Mouse (Mus musculus) myocyte (in vitro differentiated cells): Measurements from ENCODE around the gene Dnajb7.

Source experiments
- CEBPB ChIP-seq: IDR thresholded peaks from 2 replicates; pipeline ENCODE4 v1.6.1; 2011; ENCODE audit warnings: mild to moderate bottlenecking, moderate library complexity; ENCODE audit not compliant: poor library complexity, insufficient read depth, severe bottlenecking
- E2F4 ChIP-seq: IDR thresholded peaks from one replicate; pipeline ENCODE4 v1.6.1; 2011; ENCODE audit warnings: mild to moderate bottlenecking, control low read depth, moderate library complexity; ENCODE audit not compliant: insufficient read depth
- MYOD1 ChIP-seq, 3 experiments: IDR thresholded peaks; one replicate each; pipeline ENCODE4 v1.6.1; 2011; ENCODE audit warnings: control low read depth in 2 of 3, low read depth in 2 of 3, mild to moderate bottlenecking in 2 of 3, moderate library complexity in 1 of 3; ENCODE audit not compliant: insufficient read length in 2 of 3, control insufficient read depth in 1 of 3
- MYOG ChIP-seq, 3 experiments: IDR thresholded peaks; one replicate each; pipeline ENCODE4 v1.6.1; 2011; ENCODE audit warnings: control low read depth in 2 of 3, low read depth in 2 of 3, mild to moderate bottlenecking in 2 of 3; ENCODE audit not compliant: insufficient read length in 2 of 3, control insufficient read depth in 1 of 3, insufficient read depth in 1 of 3
- POLR2A ChIP-seq: IDR thresholded peaks from one replicate; pipeline ENCODE4 v1.6.1; 2011; ENCODE audit warnings: low read depth, mild to moderate bottlenecking, control low read depth, moderate library complexity; ENCODE audit not compliant: insufficient read length

DNA sequence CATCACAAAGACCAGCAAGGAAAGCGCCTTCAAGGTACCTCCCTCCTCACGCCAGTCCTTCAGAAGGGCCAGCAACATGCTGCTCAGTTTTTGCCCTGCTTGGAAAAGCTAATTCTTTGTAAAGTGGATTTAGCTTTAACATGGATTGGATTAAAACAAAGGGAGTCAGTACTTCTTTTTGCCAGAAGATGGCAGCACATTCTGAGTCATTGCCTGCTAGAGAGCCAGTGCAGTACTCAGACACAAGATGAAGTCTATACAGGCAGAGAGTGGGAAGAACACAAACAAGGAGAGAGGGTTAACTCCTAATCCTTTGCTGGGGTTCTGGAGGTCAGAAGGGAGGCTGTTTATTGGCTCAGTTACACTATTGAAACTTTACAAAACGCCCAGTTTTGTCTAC is 40.4 kb upstream of the Dnajb7 start:
- TF ChIP-seq POLR2A (no peak), MYOD1 (IDR thresholded peaks at IDR 0.05; ENCODE audit: control insufficient read depth in 1 of 3, insufficient read length in 2 of 3, low read depth in 2 of 3) (no peak), CEBPB (no peak), E2F4 (no peak), MYOG (IDR thresholded peaks at IDR 0.05; ENCODE audit: control insufficient read depth in 1 of 3, insufficient read depth in 1 of 3, insufficient read length in 2 of 3, low read depth in 2 of 3) (no peak)
